Mouse (Mus musculus) adrenal gland, adult (tissue): ENCODE results near the gene Prl4a1.
"Not testable (repeated sequence)": the region's sequence is repeated elsewhere in the genome, so short reads cannot be mapped to it uniquely, and the experiment has no call there.

Experiments used
- DNase-seq, 2 experiments: peaks; one replicate each; pipeline ENCODE4 v3.0.0; 2022 to 2023; ENCODE audit warnings: low spot score in 1 of 2; ENCODE audit not compliant: inconsistent age in 2 of 2

The Prl4a1 gene

DNA sequence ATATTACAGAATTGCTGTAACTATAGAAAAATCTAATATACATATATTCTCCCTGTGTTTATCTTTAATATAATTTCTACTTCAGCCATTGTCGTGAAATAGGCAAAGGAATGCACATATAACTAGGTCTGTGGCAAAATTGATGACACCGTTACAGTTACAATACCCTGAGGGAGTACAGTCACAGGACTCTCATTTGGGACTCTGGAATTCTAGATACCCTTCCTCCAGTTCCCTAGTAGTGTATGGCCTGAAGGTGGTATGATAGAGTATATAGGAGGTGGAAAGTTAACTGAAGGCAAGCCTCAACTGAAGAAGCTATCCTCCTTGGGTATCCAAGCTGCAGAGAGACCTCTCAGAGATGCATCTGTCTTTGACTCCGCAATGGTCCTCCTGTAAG is at the start of gene Prl4a1:
Prl4a1 (plus strand) TSS at position 301 of the 400 bp plus-strand sequence.
- no peak for DNase-seq

DNA sequence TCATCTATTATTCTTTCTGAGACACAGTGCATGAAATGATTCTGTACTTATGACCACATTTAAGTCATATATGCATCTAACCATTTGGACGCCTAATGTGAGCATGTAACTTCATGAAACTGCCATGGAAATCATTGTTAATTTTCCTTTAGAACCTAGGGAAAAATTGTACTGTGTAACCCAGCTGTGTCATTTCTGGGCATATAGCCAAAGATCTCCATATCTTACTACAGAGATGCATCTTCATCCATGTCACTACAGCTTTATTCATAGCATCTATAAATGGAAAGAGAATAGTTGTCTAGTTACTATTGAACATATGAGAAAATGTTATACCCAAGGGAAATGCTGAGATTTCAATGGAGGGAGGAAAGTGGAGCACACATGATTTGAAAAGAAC is 43.1 kb upstream of the Prl4a1 start:
- no peak for DNase-seq

DNA sequence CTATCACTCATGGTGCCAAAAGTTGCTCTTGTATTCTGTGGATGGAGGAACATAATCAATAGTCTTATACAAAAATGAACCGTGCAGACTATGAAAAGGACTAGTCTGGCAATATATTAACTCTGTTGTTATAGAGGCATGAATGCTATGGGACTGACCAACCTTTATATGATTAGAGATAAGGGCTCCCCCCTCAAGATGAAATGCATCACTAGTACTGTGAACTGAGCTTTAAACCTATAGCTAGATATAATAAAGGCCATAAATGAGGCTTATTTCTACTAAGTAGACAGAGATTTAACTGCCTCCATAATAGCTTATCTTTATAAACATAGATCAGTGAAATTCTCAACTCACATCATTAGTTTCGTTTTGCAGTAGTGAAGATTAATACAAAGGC is 41.7 kb upstream of the Prl4a1 start:
- not testable (repeated sequence) for DNase-seq

DNA sequence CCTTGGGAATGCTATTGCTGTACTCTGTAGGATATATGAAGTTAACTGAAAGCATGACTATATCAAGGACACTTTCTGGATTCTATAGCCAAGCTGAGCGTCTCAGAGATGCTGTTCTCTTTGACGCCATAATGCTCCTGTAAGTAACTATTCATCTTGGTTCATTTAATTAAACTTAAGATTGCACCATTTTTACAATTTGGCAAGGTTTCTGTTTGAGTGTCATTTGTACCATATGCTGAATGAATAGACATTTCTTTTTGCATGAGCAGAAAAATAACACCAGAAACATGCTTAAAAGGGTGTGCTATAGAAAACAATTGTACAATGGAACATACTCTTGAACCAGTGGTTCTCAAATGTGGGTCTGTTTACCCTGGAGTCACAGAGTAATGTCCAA is 38.4 kb upstream of the Prl4a1 start:
- no peak for DNase-seq

DNA sequence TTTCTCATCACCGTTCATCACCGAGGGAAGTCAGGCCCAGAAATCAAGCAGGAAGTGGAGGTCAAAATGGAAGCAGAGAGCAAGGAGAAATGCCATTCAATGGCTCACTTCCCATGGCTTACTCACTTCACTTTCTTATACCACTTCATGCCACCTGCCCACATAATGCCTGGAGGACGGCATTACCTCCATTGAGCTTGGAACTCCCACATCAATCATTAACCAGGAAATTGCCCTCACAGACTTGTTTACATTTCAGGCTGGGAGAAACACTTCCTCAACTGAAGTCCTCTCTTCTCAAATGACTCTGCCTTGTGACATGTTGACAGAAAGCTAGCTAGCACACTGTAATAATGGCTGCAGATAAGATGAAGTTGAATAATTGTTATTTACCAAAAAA is 19.5 kb upstream of the Prl4a1 start:
- not testable (repeated sequence) for DNase-seq

DNA sequence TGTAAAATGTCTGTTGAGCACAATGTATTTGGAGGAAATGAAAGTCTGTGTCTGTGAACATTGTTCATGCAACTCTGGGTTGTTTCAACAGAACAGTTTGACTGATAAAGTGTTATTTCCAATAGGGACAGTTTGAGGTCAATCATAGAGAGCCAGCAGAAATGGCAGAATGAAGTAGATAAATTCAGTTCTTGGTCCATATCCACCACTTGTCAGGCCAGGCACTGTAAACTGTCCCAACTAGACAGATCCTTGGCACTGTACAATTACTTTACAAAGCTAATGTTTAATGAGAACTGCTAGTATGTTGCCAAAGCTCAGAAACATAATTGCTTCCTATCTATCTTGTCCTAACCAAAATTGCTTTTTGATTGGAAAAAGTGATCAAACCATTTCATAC is 13.3 kb downstream of the Prl4a1 start:
- no peak for DNase-seq

DNA sequence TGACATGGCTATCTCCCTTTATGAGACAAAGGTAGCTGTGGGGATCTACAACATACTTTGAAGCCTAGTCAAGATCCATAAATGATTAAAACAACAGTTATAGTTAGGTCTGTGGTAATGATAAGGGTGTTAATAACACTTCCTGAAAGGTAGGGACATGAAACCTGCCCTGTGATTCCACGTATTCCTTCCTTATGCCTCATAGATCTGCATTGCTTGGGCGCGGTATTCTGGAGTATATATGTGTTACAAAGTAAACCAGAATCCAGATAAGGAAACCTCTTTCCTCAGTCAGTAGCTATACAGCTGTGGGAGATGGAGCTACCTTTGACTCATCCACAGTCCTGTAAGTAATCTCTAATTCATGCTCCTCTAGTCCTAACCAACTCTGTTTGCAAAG is 53.3 kb downstream of the Prl4a1 start:
- no peak for DNase-seq
